Mouse (Mus musculus) ES-CJ7 (cell line): Measurements from ENCODE around the gene Tmem115.

ENCODE experiments used
- DNase-seq: peaks from one replicate; pipeline ENCODE4 v3.0.0; 2011; ENCODE audit warnings: low read depth, low spot score

The Tmem115 gene

DNA sequence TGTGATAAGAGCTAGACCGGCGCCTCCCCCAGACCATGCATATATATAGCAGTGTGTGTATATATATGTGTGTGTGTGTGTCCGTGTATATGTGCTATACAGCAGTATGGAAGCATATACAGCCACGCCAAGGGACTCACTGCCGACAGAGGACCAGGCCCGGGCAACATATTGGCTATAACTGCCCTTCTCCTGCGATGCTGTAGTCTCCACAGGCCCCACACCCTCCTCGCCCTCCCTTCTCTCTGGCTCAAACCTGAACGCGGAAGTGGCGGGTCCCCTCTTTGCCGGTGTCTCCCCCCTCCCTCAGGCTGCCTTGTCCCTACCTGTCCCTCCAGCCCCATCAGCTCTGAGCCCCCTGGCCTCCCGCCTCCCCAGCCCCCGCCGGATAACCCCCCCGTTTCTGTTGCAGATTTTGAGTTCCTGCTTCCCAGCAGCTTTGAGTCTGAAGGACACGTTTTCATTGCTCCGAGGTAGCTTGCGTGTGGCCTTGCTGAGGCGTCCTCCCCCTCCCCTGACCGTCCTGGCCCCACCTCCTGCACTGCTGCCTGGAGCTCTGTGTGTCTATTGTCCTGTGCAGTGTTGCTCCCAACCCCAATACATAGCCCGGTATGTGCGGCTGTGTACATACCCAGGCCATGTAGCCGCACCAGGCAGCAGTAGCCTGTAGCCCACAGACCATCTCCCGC is 11.9 kb upstream of the Tmem115 start:
- peak; percentile 60 for DNase-seq

DNA sequence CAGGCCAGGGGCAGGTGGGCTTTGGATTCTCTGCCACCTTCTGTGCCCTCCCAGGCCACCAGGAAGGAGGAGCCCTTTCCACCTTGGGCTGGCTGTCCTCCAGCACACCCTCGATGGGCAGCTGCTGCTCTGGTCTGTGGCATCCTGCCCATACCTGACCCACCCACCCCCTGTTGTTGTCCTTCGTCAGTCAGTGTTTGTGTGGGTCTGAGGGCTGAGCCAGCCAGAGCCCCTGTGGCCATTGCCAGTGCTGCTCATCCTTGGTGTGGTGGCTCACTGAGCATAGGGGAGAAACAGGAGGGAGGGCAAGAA is 11.4 kb upstream of the Tmem115 start:
- no peak for DNase-seq

- DNase-seq, result peak; percentile 89
These were observed 7.3 kb upstream of the Tmem115 start for GRCm38 (mm10) chr9:107526198-107527026.

DNA sequence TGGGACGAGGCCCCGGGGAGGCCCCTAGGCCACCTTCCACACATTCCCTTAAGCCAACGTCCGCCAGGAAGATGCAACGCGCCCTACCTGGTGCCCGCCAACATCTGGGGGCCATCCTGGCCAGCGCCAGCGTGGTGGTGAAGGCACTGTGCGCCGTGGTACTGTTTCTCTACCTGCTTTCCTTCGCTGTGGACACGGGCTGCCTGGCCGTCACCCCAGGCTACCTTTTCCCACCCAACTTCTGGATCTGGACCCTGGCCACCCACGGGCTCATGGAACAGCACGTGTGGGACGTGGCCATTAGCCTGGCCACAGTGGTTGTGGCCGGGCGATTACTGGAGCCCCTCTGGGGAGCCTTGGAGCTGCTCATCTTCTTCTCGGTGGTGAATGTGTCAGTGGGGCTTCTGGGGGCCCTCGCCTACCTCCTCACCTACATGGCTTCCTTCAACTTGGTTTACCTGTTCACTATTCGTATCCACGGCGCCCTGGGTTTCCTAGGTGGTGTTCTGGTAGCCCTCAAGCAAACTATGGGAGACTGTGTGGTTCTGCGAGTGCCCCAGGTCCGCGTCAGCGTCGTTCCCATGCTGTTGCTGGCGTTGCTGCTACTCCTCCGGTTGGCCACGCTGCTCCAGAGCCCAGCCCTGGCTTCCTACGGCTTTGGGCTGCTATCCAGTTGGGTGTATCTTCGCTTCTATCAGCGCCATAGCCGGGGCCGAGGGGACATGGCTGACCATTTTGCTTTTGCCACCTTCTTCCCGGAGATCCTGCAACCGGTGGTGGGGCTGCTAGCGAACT is 860 bp downstream of the Tmem115 start:
- no peak for DNase-seq

- no peak for DNase-seq
These were observed 4.5 kb downstream of the Tmem115 start for GRCm38 (mm10) chr9:107538231-107538630.

GRCm38 (mm10) chr9:107538711-107539110 is 5.0 kb downstream of the Tmem115 start:
- no peak for DNase-seq

DNA sequence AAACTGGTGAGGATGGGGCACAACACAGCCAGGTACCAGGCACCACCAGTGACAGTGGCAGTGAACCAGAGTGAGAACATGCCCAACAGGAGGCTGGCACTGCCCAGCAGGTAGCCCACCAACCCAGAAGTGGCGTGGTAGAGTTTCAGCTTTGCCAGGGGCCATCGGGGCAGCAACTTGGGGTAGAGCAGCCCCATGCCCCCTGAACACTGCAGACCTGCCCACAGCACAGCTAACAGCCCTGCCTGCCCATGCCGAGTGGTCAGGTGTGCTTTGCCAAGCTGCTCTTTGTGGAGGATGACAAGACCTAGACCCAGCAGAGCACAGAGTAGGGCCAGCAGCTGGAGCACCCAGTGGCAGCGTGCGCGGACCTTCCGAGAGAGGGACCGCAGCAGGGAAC is 6.2 kb downstream of the Tmem115 start:
- no peak for DNase-seq

- DNase-seq, result no peak
These were observed 6.7 kb downstream of the Tmem115 start for GRCm38 (mm10) chr9:107540420-107540819.

DNA sequence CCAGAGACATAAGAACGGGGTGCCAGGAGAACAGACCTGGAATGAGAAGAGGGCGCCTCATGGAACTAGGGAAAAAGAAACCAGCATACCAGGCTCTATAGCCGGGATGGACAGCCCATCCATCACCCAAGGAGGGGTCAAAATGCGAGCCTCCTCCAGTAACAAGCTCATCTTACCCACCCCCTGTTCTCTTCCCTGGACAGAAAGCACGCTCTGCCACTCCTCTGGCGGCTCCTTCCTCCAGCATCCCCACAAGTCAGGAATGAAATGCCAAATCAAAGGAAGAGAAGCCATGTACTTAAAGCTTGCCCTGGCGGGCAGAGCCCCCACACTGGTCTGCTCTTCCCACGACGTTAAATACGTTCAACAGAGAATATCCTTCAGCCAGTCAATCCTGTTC is 7.3 kb downstream of the Tmem115 start:
- DNase-seq, result no peak

GRCm38 (mm10) chr9:107541474-107542351 is 8.0 kb downstream of the Tmem115 start, which contains the start of the genes Cyb561d2 and Nprl2:
Gene Cyb561d2 (minus strand): TSS chr9:107542193.
Gene Nprl2 (plus strand): TSS chr9:107542226.
- peak; percentile 97 for DNase-seq

DNA sequence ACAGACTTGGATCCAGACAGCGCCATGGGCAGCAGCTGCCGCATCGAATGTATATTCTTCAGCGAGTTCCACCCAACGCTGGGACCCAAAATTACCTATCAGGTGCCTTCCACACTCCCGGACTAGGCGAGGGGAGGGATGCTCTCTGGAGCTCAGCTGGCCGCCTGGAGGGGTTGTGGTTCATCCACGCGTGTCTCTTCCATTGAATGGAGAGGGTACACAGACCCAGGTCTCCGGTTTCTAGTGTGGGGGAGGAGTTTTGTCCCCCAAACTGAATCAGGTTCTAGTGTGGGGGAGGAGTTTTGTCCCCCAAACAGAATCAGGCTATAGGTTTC is 8.6 kb downstream of the Tmem115 start:
- DNase-seq, result no peak

GRCm38 (mm10) chr9:107542721-107543120 is 9.0 kb downstream of the Tmem115 start:
- peak; percentile 44 for DNase-seq

GRCm38 (mm10) chr9:107543299-107543698 is 9.6 kb downstream of the Tmem115 start:
- no peak for DNase-seq

- DNase-seq, result no peak
These were observed 10.5 kb downstream of the Tmem115 start for GRCm38 (mm10) chr9:107544196-107544700.

DNA sequence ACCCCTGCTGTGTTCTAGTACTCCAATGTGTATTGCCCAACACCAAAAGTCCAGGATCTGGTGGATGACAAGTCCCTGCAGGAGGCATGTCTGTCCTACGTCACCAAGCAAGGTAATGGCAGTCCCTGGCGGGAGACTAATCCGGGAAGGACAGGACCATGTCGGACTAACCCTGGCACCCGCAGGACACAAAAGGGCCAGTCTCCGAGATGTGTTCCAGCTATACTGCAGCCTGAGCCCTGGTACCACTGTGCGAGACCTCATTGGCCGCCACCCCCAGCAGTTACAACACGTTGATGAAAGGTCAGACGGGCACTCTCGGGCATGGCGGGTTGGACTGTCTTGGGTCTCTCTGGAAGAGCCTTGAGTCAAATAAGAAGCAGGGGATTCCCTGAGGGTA is 11.0 kb downstream of the Tmem115 start:
- DNase-seq, result no peak

DNA sequence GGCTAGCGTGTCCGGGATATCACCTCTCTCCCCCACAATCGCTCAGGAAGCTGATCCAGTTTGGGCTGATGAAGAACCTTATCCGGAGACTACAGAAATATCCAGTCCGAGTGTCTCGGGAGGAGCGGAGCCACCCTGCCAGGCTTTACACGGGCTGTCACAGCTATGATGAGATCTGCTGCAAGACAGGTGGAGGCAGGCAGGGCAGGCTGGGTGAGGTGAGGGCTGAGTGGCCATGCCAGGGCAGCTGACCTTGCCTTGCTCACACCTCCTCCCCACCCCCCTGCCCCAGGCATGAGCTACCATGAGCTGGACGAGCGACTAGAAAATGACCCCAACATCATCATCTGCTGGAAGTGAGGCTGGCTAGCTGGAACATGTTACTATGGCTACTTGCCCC is 11.5 kb downstream of the Tmem115 start:
- no peak for DNase-seq

DNA sequence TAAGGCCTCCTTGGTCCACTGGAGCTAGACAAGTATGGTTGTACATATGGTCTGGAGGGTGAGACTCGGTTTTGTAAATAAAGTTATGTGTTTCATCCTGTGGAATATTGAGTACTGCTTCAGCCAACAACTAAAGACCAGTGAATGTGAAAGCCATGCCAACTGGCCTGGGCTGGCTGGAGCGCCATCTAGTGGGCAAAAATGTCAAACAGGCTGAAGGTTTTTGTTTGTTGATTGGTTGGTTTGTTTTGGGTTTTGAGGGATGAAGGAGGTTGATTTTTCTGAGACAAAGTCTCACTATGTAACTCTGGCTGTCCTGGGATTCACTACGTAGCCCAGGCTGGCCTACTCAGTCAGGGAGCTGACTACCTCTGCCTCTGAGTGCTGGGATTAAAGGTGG is 11.9 kb downstream of the Tmem115 start:
- peak; percentile 71 for DNase-seq

- DNase-seq, result peak; percentile 87
These were observed 13.3 kb downstream of the Tmem115 start, which contains the start of gene Zmynd10 for GRCm38 (mm10) chr9:107547026-107547425. Gene Zmynd10 (plus strand): TSS chr9:107547298.

DNA sequence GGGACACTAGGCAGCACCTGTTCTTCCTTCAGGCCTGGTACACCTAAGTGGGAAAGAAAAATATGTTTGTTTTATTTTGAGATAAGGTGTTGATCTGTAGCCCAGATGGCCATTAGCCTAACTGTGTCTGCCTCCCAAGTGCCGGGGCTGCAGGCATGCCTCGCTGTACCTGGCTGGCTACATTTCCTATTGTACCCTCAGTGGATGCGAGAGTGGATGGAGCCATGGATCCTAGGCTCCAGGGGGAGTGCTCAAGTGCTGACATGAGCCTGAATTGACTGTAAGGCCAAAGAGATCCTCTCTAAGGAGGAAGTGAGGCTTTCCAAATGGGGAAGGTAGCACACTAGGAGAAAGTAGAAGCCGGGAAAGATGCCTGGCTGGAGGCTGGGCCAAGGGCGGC is 14.2 kb downstream of the Tmem115 start:
- no peak for DNase-seq

DNA sequence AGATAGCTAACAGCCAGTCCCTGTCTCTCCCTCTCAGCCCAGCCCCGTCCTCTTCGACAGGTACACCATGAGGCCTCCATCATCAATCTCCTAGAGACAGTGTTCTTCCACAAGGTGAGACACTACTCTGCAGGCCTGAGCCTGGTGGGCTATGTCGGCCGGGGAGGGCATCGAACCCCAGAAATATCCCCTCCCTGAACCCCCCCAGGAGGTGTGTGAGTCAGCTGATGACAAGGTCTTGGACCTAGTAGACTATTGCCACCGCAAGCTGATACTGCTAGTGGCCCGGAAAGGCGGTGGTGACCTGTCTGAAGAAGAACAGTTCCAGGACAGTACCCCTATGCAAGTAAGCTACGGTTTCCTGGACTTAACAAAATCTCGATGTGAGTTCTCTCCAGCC is 15.1 kb downstream of the Tmem115 start:
- DNase-seq, result no peak
